Mouse (Mus musculus): ENCODE measurements at regions not wholly inside any gene's neighbourhood (a gene's known extent, or its start where the extent isn't known, plus 50 kb on each side); places are given as distances from the start of the nearest gene placed in this dataset.

- TF ChIP-seq POLR2A (IDR thresholded peaks at IDR 0.05; ENCODE audit: borderline replicate concordance, insufficient read depth, low read length), result no peak
- TF ChIP-seq CTCF (IDR thresholded peaks at IDR 0.05; ENCODE audit: borderline replicate concordance, insufficient read depth, low read depth, low read length), result no peak
Measured at GRCm38 (mm10) chr5:45382804-45383203, 67.2 kb downstream of the Qdpr start.
